Mouse (Mus musculus): ENCODE data around the gene Mylk4. TPM values are rescaled to one million over a fixed set of nuclear protein-coding genes. Genes with fewer than 3 reads are reported as not detected.
A peak's percentile ranks its signal among the peaks of the same experiment; 100 is the strongest.

The Mylk4 gene
- total RNA-seq, 2 experiments from 2014 or later: 0.15 to 0.18 TPM

DNA sequence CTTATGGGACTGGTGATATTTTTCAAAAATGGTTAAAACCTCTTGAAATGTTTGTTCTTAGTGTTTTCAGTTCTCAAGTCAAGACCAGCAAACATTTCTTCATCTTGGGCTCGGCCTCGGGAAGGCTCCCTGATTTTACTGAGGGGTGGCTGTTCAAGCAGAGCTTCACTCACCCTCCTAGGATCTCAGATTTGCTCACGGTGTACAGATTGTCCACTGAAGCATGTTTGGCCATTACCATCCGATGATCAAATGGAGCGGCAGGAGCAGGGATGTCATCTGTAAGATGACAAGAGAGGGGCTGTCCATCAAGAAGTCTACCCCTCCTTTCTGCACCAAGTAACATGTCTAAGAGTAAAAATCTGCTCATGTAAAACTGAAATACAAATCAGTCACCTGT, 59.1 kb downstream of the Mylk4 start:
- no peak for DNase-seq (ENCODE audit: low spot score in 2 of 2)
- intact Hi-C loops (cut with DNase I): no loop called here

DNA sequence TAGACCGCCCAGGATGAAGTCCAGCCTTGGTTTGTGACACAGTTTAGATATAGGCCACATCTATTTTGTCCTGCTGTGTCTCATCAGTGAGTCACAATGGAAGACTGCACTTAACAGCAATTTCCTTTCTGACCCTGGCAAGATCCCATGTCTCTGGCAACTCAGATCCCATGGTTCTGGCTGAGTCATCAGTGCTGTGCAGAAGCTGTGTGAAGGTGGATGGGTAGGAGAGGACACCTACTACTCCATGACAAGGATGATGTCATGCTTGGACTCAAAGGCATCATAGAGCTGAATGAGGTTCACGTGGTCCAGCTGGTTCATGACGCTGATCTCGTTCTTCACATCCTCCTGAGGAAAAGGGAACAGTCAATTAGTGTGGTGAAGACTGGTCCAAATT, 62.0 kb downstream of the Mylk4 start:
- intact Hi-C loops (cut with DNase I): no loop called here
- DNase-seq (ENCODE audit: low spot score in 2 of 2): no peak

DNA sequence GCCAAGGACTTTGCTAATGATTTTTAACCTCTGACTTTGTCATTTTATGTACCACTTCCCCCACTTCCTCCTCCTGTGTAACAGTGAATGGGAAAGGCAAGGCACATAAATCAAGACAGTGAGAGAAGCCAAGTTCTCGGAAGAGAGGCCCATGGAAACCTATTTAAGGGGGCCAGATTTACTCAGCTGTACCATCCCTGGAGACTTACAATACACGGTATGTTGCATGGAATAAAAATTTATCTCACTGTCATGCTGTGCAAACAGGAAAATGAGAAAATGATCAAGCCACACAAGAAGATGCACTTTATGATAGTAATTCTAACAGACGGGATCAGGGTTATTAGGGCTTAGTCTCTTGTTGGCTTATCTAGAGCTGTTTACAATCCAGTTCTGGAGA, 64.5 kb downstream of the Mylk4 start:
- intact Hi-C loops (cut with DNase I): no loop called here
- DNase-seq (ENCODE audit: low spot score in 2 of 2): no peak

DNA sequence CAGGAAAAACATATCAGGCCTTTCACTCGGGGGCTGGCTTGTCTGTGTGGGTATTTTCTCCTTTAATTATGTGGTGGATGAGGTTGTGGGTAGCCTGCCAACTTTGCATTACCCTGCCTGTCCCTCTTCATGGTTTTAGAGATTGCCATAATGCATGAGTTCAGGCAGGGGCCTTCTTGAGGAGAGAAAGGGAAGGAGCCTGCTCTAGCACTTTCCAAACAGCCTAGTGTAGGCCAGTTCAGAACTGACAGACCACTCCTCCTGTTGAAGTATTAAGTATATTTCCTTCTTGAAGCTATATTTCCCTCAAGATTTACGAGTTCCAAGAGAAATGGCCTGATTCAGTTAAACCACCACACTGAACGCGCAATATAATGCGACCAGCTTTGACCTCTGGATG, 66.0 kb downstream of the Mylk4 start:
- intact Hi-C loops (cut with DNase I): no loop called here

DNA sequence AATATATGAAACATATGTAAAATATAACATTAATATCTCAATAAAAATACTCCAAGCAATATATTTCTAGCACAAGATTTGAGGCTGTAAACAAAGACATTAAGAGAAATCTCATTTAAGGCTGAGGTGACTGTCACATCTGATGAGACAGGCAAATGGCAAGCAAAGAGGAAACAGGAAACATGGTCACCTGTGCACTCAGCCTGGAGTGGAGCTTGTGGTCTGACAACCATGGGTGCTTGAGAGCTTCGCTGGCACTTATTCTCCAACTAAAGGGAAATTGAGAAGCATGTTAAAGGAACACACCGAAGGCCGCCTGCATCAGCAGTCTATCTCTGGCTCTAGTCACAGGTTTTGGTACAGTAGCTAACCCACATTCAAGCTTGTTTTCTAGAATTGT, 71.2 kb downstream of the Mylk4 start:
- intact Hi-C loops (cut with DNase I): no loop called here
- DNase-seq (ENCODE audit: low spot score in 2 of 2): no peak

More for the DNA sequence above, 66.0 kb downstream of the Mylk4 start:
- no peak for DNase-seq (ENCODE audit: low spot score in 2 of 2)

DNA sequence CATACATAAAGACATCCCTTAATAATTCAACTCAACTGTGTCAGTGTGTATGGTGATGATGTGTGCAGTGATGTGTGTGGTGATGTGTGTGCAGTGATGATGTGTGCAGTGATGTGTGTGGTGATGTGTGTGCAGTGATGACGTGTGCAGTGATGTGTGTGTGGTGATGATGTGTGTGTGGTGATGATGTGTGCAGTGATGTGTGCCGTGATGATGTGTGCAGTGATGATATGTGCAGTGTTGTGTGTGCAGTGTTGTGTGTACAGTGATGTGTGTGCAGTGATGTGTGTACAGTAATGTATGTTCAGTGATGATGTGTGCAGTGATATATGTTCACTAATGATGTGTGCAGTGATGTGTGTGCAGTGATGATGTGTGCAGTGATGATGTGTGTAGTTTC, 75.9 kb downstream of the Mylk4 start:
- intact Hi-C loops (cut with DNase I): no loop called here
- no peak for DNase-seq (ENCODE audit: low spot score in 2 of 2)

DNA sequence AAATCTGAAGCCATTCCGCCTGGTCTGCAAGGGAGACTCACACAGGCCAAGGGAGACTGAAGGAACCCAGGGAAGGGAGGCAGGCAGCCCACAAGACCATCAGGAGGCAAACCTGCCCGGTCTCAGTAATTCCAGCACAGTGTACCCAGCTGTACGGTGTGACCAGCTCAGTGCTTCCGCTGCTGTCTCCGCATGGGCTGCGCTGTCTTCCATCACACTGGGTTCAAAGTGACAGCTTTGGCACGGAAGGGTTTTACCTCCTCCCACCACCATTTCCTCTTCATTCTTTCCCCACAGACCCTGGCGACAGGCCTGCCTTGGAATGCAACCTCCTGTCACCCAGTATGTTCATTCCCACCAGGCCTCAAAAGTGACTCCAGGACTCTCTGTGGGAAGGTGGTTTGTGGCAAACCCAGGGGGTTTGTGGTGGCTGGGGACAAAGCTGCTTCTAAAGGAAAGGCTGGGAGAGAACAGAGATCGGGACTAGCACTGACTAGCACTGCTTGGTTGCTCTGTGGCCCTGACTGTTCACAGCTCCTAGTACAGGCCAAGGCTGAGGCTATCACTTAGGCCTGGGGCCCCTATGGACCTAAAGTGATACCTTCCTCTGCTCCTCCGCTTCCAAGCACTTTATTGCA, 77.0 kb downstream of the Mylk4 start:
- DNase-seq (ENCODE audit: low spot score in 2 of 2): no peak
- intact Hi-C loops (cut with DNase I): no loop called here

DNA sequence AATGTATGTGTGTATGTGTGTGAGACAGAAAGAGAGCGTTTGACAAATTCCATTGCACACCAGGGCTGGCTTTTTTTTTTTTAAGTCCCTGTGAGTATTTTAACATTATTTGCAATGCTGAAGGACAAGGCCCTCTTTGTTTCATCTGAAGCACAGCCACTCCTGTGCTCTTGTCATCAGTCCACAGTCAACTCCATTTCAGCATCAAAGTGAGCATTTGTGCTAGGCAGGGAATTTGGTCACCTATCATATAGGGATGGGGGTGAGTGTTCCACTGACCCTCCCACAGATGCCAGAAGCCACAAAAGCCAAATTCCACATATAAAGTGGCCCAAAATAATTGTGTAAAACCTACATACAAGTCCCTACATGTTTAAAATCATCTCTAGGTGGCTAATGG, 78.4 kb downstream of the Mylk4 start:
- intact Hi-C loops (cut with DNase I): no loop called here
- no peak for DNase-seq (ENCODE audit: low spot score in 2 of 2)

DNA sequence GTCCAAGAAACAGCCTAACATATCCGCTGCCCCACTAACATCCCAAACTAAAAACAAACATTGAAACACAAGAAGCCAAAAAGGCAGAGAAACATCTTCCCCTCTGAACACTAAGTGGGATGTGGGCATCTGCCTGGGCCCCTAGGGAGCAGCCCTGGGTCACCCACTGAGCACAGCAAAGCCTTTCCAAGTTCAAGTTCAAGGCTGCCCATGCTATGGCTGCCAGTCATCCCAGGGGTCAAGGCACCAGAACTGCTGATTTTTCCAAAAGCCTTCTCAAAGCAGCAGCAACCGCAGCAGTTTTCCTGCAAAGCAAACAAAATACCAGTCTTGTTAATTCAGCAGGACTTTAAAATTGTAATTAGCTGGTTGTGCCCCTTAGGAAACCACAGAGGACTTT, 78.8 kb downstream of the Mylk4 start:
- no peak for DNase-seq (ENCODE audit: low spot score in 2 of 2)
- intact Hi-C loops (cut with DNase I): no loop called here

DNA sequence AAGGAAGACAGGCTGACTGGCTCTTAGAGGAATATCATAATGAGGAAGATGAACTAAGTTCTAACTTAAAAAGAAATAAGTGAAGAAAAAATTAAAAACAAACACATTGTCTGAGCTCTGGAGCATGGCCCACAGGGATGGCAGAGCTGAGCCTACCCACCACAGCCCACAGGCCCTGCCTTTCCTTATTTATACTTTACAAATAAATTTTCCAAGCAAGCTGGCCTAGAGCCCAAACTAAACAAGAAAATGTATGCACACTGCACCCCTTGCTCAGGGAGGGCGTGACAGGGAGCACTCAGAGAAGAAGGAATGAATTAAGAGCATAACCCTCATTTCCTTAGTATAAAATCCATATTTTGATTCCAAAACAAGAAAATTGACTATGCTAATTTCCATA, 82.2 kb downstream of the Mylk4 start:
- intact Hi-C loops (cut with DNase I): no loop called here

DNA sequence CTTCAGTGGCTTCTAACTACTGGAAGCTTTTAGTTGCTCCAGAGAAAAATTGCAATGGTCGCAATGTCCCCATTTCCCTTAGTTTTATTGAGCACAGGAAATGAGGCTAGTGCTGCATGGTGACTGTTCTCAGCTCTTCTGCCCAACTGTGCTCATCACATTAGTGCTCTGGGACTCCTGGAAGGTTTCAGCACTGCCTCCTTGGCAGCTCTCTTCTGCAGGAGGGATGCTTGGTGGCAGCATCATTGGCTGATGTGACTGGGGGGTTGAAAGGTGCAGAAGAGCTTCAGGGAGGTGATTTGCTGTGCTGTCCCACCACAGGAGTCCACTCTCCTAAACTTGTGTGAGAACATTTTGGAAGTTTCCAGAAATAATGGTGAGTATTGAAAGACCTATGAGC, 84.4 kb downstream of the Mylk4 start:
- intact Hi-C loops (cut with DNase I): no loop called here
- DNase-seq (ENCODE audit: low spot score in 2 of 2): no peak

More for the DNA sequence above, 82.2 kb downstream of the Mylk4 start:
- no peak for DNase-seq (ENCODE audit: low spot score in 2 of 2)

DNA sequence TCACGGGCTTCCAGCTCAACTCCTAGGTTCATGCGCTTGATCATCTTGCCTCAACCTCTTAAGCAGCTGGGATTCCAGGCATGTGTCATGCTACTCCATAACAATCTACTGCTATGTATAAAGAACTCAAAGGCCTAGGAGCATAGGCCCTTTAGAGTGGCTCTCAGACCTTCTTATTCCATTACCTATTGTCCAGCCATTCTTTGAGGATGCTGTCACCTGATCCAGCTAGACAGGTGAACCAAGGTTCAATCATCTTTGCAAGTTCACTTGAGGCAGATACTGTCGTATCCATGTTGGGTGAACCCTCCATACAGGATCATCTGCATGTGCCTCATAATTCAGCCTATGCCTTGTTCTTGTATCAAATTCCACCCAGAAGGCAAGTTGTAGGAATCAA, 84.8 kb downstream of the Mylk4 start:
- no peak for DNase-seq (ENCODE audit: low spot score in 2 of 2)
- intact Hi-C loops (cut with DNase I): no loop called here

DNA sequence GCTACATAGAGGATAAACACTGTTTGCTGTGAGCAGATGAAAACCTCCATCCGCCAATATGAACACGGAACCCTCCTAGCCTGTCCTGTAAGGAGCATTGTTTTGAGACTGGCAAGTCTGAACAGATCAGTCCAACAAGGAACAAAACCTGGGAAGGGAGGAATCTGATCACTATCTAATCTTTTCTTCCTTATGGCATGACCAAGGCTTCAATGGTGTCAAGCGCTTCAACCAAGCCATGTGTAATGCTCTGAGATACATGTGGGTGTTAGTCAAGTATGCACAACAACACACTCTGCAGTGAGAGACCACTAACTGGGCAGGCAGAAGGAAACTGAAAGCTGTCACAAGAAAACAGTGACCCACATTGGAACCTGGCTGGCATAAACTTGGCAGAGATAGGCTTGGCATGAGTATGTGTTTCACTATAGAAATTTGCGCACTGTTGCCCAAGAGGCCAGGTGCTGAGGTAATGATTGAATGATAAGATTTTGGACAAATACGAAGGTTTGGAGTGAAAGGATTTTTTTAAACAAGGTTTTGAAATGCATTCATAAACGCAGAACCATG, 89.8 kb downstream of the Mylk4 start:
- intact Hi-C loops (cut with DNase I): no loop called here
- no peak for DNase-seq (ENCODE audit: low spot score in 2 of 2)

DNA sequence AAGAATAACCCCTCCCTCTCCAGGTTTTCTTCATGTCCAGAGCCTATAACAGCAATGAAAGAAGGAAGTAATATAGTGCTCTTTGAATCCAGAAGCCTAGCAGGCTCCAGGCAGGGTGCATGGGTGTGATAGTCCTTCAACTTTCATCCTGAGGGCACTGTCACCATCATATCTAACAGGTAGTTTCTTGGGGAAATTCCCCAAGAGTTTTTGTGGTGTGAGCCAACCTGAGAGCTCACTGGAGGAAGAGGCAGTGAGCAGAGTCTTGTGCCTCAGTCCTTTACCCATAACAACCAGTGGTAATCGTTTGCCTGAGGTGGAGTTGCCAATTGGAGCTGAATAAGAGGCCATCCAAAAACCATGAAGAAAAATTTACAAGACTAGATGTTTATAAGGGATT, 91.2 kb downstream of the Mylk4 start:
- no peak for DNase-seq (ENCODE audit: low spot score in 2 of 2)
- intact Hi-C loops (cut with DNase I): no loop called here

DNA sequence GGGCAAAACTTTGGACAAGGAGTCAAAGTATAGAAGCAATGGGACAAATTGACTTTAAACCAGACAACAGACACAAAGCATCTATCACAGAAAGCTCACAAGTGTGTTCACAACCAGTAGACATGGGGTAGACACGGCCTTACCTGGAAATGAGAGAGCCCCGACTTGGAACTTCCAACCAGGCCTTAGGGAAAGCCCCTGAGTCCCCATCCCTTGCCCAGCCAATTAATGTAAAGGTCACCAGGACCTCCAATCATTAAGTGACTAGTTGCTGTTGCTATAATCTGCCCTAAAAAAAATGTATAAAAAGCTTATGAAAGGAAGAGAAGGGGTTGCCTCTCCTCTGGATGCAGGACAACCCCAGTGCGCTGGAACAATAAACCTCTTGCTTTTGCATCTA, 93.5 kb downstream of the Mylk4 start:
- intact Hi-C loops (cut with DNase I): no loop called here
- DNase-seq (ENCODE audit: low spot score in 2 of 2): no peak

DNA sequence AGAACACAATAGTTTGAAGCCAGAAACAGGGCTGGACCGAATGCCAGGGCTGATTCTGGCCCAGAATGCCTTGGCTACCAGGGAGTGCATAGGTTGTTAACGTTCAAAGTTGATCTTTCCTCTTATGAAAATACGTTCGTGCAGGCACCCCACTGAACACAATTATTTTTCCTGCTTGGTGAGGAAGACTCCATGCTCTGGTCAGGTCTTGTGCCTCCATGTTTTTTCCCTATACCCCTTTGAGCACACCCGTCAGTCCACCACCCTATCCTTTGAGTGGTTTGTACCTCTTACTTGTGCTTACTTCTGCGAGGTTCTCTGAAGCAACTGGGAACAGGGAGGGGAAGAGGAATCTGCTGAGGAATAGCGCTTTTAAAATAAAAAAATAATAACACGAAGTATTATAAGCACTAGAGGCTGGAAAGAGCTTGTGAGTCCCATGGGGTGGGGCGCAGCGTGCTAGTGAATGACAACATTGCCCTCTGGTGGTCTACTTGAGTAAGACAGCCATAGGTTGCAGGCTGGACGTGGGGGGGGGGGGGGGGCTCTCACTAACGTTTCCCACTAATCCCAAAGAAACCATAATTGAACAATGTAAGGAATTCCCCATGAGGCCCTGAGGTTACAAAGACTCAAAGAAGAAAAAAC, 102.8 kb downstream of the Mylk4 start:
- intact Hi-C loops (cut with DNase I): loop anchor here (2.0 kb wide), 1 partner anchor 888 kb away; no protein-coding TSS in a partner anchor
- DNase-seq (ENCODE audit: low spot score in 2 of 2): peak; percentile 28 to 53

DNA sequence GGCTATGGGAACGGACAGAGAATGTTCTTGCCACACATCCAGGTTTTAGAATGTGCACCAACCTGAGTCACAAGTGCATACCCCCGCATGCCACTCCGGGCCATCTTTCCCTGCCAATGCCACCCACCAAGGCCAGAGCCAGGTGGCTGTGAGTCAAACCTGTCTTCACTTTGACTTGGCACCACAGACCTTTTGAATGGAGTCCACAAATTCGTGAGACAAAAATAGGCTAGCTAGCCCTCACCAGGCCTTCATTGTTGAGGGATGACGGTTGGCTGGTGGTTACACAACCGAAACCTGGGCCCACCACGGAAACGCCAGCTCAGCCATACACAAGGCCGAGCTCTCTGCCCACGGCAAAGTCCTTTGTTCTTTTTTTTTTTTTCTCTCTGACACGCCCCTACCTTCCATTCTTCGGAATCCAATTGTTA, 103.6 kb downstream of the Mylk4 start:
- intact Hi-C loops (cut with DNase I): loop anchor here (2.0 kb wide), 1 partner anchor 887 kb away; no protein-coding TSS in a partner anchor
- DNase-seq (ENCODE audit: low spot score in 2 of 2): no peak

DNA sequence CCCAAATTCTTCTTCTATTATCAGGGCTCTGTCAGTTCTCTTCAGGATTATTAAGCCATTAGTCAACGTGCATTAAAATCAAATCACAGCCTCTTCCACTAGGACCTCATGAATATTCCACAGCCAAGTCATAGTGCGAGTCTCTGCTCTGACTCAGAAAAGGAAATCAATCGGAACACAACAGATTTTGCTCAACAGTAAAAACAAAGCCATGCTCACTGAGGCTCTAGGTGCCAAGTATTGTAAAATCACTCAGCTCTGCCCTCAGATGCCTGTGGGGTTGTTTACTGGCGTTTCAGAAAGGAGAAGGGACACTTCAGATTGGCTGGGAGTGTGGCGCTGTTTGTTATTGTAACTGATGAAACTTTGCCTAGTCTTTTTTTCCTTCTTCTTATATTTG, 104.8 kb downstream of the Mylk4 start:
- intact Hi-C loops (cut with DNase I): no loop called here
- no peak for DNase-seq (ENCODE audit: low spot score in 2 of 2)

DNA sequence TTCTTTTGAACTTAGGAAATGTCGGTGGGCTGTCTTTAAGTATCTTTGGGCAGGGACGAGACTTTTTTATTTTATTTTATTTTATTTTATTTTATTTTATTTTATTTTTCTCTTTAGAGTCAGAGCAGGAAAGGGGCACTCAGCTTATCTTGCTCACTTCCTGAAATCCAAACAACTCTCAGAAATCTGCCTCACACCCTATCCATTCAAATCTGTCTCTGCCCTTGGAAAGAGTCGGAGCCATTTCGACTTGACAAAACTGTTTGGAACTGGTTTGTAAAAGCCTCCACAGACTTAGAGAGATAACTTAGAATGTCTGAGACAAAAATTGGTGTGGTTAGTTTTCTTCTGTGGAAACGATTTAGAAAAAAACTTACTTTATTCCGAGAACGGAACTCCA, 113.0 kb downstream of the Mylk4 start:
- DNase-seq (ENCODE audit: low spot score in 2 of 2): no peak
- intact Hi-C loops (cut with DNase I): no loop called here

DNA sequence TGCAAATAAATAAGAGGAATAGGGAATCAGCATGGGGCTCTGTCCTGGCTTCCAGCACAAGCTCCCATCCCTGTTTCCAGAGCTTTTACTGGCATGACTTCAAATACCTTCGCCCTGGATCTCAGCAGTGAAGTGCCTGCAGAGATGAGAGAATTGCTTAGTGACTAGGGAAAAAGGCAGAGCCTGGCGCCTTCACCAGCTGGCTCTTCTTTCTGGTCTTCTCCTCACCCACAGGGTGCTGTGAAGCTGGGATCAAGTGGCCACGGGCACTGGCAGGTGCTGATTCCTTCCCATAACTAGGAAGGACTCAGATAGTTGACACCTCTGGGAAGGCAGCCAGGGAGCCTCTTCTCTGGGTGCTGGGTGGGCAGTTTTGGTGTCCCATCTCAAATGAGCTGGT, 115.5 kb downstream of the Mylk4 start:
- intact Hi-C loops (cut with DNase I): loop anchor here (5.0 kb wide), 1 partner anchor 876 kb away; no protein-coding TSS in a partner anchor
- no peak for DNase-seq (ENCODE audit: low spot score in 2 of 2)

DNA sequence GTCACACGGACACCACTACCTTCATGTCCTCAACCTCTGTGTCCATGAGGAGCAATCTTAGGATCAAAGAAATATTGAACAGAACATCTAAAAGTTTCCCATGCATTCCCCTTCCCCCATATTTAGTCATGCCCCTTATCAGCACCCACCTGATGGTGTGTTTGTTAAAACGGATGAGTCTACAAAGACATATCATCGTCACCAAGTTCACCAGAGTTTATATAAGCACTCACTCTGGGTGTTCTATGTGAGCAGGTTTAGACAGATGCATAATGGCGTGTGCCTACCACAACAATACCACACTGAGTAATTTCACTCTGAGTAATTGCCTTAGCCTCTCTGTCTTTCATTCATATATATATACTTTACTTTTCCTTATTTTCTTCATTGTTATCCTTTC, 116.4 kb downstream of the Mylk4 start:
- DNase-seq (ENCODE audit: low spot score in 2 of 2): no peak
- intact Hi-C loops (cut with DNase I): loop anchor here (5.0 kb wide), 1 partner anchor 875 kb away; no protein-coding TSS in a partner anchor
